Mouse (Mus musculus) heart, embryonic 12.5 days (tissue): ENCODE results near the gene Igfbp6. TPM values are rescaled to one million over a fixed set of nuclear protein-coding genes. Genes with fewer than 3 reads are reported as not detected.
"Not testable (repeated sequence)": the region's sequence is repeated elsewhere in the genome, so short reads cannot be mapped to it uniquely, and the experiment has no call there.

ENCODE experiments used
- ATAC-seq: fragments of 200-750 bp; cut with Nextera tagmentation; 2 replicates; pipeline ENCODE4 v1.8.0; 2017; ENCODE audit warnings: moderate TSS enrichment, moderate library complexity; ENCODE audit not compliant: insufficient number of reproducible peaks, low FRiP score
- H3K27ac ChIP-seq: fragments of 300-500 bp; sonication (generic); 2 replicates; pipeline ENCODE4 v1.5.1; 2016; ENCODE audit warnings: mild to moderate bottlenecking, moderate library complexity; ENCODE audit not compliant: poor library complexity, severe bottlenecking
- H3K27me3 ChIP-seq: fragments of 300-500 bp; sonication (generic); replicated peaks from 2 replicates; pipeline ENCODE4 v1.6.1; 2016; ENCODE audit warnings: mild to moderate bottlenecking, moderate library complexity
- H3K36me3 ChIP-seq: fragments of 300-500 bp; sonication (generic); 2 replicates; pipeline ENCODE4 v1.6.1; 2016; ENCODE audit warnings: mild to moderate bottlenecking, moderate library complexity
- H3K4me1 ChIP-seq: fragments of 300-500 bp; sonication (generic); replicated peaks from 2 replicates; pipeline ENCODE4 v1.6.1; 2016; ENCODE audit warnings: mild to moderate bottlenecking
- H3K4me2 ChIP-seq: fragments of 300-500 bp; sonication (generic); 2 replicates; pipeline ENCODE4 v1.6.1; 2016; ENCODE audit warnings: mild to moderate bottlenecking, moderate library complexity
- H3K4me3 ChIP-seq: fragments of 300-500 bp; sonication (generic); 2 replicates; pipeline ENCODE4 v1.5.1; 2016; ENCODE audit warnings: mild to moderate bottlenecking
- H3K9ac ChIP-seq: fragments of 300-500 bp; sonication (generic); 2 replicates; pipeline ENCODE4 v1.6.1; 2016; ENCODE audit warnings: mild to moderate bottlenecking, moderate library complexity
- H3K9me3 ChIP-seq: fragments of 300-500 bp; sonication (generic); replicated peaks from 2 replicates; pipeline ENCODE4 v1.6.1; 2016; ENCODE audit warnings: mild to moderate bottlenecking, moderate library complexity
- WGBS: fragments of 180-500 bp; shearing (Covaris S2); methylation state at CpG from one replicate; pipeline ENCODE4 v1.1.7; 2016; 5-methylcytosine and 5-hydroxymethylcytosine counted together
- polyA plus RNA-seq: library from polyadenylated mRNA; unstranded; fragments of >200 nt; fragmentation: Nextera tagmentation; extraction: Ambion mirVana; gene quantifications from 2 replicates; pipeline ENCODE4 v1.2.1, GENCODE M21; 2016

Igfbp6 gene
- polyA plus RNA-seq, 1 experiment from 2014 or later: 2.5 TPM

DNA sequence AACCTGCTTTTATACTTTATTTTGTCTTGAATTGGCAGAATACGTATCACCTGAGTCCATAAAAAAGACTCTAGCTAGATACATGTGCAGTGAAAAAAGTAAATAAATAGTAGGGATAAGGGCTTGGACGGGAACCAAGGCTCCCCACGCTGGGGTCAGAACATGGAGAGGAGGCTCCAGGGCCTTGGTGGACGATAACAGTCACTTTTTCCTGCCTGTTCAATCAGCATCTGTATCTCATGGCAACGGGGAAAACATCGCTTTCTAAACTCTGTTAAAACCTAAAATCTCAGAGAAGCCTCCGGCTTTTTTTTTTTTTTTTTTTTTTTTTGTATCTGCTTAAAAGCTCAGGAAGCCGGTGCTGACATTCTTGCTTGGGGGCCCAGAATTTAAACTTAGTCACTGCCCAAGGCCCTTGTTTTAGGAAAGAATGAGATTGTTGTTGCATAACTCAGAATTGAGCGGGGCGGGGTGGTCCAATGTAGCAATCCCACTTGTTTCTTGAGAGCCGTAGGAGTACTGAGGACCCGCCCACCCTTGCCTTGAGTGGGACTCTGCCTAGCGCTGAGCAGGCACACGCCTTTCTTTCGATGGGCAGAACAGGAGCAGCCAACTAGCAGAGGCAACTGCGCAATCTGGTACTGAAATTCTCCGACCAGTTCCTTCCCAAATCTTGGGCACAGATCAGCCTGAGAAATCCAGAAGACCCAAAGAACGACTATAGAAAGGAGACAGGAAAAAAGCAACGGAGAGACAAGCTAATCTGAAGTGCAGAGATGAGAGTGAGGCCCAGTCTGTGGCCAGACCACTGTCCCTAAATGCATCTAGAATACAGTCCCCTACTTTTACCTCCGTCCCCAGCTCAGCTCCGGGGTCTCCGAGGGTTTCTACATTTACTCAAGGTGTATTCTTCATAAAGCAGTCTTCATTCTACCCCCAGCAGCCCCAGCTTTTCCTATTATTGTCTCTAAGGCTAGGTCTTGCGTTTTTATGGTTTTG is 949 bp upstream of the Igfbp6 start:
- no peak overlapping the region for H3K4me2 ChIP-seq
- H3K9ac ChIP-seq: no peak overlapping the region
- H3K4me3 ChIP-seq: no peak overlapping the region
- ATAC-seq: no peak
- 46% methylated on average over 23 of the region's 23 CpGs for WGBS
- H3K9me3 ChIP-seq: no peaks in the 10 kb centered on the region
- H3K27ac ChIP-seq: no peak overlapping the region
- H3K36me3 ChIP-seq: no peaks in the 10 kb centered on the region
- peaks cover 23% of the 10 kb centered on the region for H3K4me1 ChIP-seq
- peaks cover 40% of the 10 kb centered on the region for H3K27me3 ChIP-seq

GRCm38 (mm10) chr15:102144726-102145125 is 564 bp downstream of the Igfbp6 start:
- peak overlapping the region; percentile 27 for H3K4me3 ChIP-seq
- H3K9me3 ChIP-seq: no peaks in the 10 kb centered on the region
- 9% methylated on average over 19 of the region's 19 CpGs for WGBS
- peaks cover 24% of the 10 kb centered on the region for H3K4me1 ChIP-seq
- no peak for ATAC-seq
- H3K27me3 ChIP-seq: peaks cover 40% of the 10 kb centered on the region
- peak overlapping the region; percentile 37; the same call in 1 of the 2 replicates for H3K9ac ChIP-seq
- H3K36me3 ChIP-seq: no peaks in the 10 kb centered on the region
- H3K4me2 ChIP-seq: peak overlapping the region; percentile 54
- no peak overlapping the region for H3K27ac ChIP-seq

DNA sequence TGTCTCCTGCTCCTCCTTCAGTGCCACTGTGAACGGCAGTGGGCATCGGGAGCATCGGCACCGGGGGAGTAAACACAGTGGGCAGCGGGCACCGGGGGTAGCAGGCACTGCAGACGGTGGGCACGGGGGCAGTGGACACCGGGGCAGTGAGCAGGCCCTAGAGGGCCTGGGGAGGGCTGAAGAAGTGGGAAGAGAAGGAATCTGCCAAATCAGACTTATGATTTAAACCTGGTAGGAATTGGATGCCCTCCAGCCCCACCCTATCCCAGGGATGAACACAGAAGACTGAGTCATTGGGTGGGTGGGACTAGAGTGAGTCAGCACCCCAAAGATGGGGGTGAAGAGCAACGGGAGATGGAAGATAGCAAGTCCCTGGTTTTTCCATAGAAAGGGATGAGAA is 1.2 kb downstream of the Igfbp6 start:
- ATAC-seq: no peak

DNA sequence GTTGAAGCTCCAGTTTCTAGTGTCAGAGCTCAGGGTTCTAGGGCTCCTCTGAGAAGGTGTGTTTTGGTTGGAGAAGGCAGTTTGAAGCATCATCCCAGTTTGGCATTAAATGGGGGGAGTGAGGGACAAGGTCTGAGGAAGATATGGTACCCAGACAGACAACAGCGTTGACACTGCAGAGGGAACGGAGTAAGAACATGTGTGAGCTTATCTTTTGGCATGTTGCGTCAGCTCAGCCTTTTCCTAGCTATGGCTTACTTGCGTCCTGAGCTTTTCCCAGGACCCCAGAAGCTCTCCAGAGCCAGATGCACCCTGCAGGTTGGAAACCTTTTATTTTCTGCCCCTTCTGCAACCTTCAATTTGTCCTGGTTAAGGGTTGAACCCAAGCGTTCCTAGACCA is 1.9 kb downstream of the Igfbp6 start:
- no peak overlapping the region for H3K4me3 ChIP-seq
- H3K36me3 ChIP-seq: no peaks in the 10 kb centered on the region
- no peak overlapping the region for H3K9ac ChIP-seq
- H3K27ac ChIP-seq: no peak overlapping the region
- peaks cover 37% of the 10 kb centered on the region for H3K27me3 ChIP-seq
- peaks cover 37% of the 10 kb centered on the region for H3K4me1 ChIP-seq
- WGBS: 49% methylated on average over 5 of the region's 5 CpGs
- ATAC-seq: no peak
- H3K9me3 ChIP-seq: no peaks in the 10 kb centered on the region
- H3K4me2 ChIP-seq: no peak overlapping the region

More for the DNA sequence above, 1.2 kb downstream of the Igfbp6 start:
- 83% methylated on average over 10 of the region's 10 CpGs for WGBS
- H3K4me1 ChIP-seq: peaks cover 30% of the 10 kb centered on the region
- peaks cover 37% of the 10 kb centered on the region for H3K27me3 ChIP-seq
- H3K4me2 ChIP-seq: 0 out of 2 replicates have a peak overlapping the region, but pooled peaks have one; percentile 0
- H3K9ac ChIP-seq: no peak overlapping the region
- no peak overlapping the region for H3K27ac ChIP-seq
- no peaks in the 10 kb centered on the region for H3K36me3 ChIP-seq
- no peak overlapping the region for H3K4me3 ChIP-seq
- no peaks in the 10 kb centered on the region for H3K9me3 ChIP-seq

DNA sequence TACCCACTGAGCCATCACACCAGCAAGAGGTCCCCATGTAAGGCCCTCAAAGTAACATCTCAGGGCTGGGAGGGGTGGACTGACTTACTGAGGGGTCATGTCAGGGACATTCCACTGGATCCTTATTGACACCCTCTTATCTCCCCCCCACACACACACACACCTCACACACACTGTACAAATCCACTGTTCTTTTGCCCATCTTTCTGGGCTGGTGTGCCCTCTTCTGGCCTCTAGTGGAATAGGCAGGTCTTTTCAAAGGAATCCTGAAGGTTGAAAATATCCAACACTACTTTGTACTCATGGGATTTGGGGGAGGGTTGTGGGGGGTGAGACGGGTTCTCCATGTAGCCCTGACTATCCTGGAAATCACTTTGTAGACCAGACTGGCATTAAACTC is 2.7 kb downstream of the Igfbp6 start:
- H3K36me3 ChIP-seq: no peaks in the 10 kb centered on the region
- H3K27ac ChIP-seq: no peak overlapping the region
- no peak overlapping the region for H3K4me3 ChIP-seq
- 5% methylated on average over 1 of the region's 1 CpGs for WGBS
- peaks cover 38% of the 10 kb centered on the region for H3K4me1 ChIP-seq
- no peak overlapping the region for H3K9ac ChIP-seq
- ATAC-seq: no peak
- H3K27me3 ChIP-seq: peaks cover 37% of the 10 kb centered on the region
- no peak overlapping the region for H3K4me2 ChIP-seq
- H3K9me3 ChIP-seq: no peaks in the 10 kb centered on the region

DNA sequence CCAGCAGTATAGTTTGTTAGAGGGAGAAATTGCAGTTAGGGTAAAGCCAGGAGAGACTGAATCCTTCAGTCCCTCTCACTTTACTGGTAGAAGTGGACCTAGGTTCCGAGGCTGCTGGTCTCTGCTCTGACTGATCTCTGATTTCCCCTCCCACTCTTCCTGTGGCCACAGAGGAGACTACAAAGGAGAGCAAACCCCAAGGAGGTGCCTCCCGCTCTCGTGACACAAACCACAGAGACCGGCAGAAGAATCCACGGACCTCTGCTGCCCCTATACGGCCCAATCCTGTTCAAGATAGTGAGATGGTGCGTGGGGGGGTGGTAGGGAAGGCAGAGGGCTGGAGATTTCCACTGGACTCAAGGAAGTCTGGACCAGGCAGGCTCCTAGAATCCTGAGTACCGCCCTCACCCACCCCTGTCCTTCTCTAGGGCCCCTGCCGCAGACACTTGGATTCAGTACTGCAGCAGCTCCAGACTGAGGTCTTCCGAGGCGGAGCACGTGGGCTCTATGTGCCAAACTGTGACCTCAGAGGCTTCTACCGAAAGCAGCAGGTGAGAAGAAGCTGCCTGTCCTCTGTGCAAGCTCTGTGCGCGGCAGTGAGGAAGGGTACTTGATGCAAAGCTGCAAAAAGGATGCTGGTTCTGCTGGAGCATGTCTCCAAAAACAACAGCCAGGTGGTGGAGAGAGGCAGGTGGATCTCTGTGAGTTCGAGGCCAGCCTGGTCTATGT is 3.7 kb downstream of the Igfbp6 start:
- WGBS: 55% methylated on average over 16 of the region's 16 CpGs
- H3K4me1 ChIP-seq: peaks cover 38% of the 10 kb centered on the region
- ATAC-seq: no peak
- H3K36me3 ChIP-seq: no peaks in the 10 kb centered on the region
- H3K27ac ChIP-seq: no peak overlapping the region
- no peak overlapping the region for H3K9ac ChIP-seq
- no peak overlapping the region for H3K4me3 ChIP-seq
- no peaks in the 10 kb centered on the region for H3K9me3 ChIP-seq
- no peak overlapping the region for H3K4me2 ChIP-seq
- H3K27me3 ChIP-seq: peaks cover 30% of the 10 kb centered on the region

GRCm38 (mm10) chr15:102149561-102149960 is 5.4 kb downstream of the Igfbp6 start:
- no peaks in the 10 kb centered on the region for H3K9me3 ChIP-seq
- no peak for ATAC-seq
- H3K4me1 ChIP-seq: peaks cover 34% of the 10 kb centered on the region
- H3K36me3 ChIP-seq: no peaks in the 10 kb centered on the region
- H3K9ac ChIP-seq: no peak overlapping the region
- H3K27me3 ChIP-seq: peaks cover 22% of the 10 kb centered on the region
- H3K4me3 ChIP-seq: no peak overlapping the region
- no peak overlapping the region for H3K4me2 ChIP-seq
- 71% methylated on average over 4 of the region's 4 CpGs for WGBS
- no peak overlapping the region for H3K27ac ChIP-seq

GRCm38 (mm10) chr15:102150301-102151135 is 6.4 kb downstream of the Igfbp6 start, which contains the start of gene Soat2:
Gene Soat2 (plus strand): TSS chr15:102150526.
- peaks cover 24% of the 10 kb centered on the region for H3K4me1 ChIP-seq
- H3K9me3 ChIP-seq: no peaks in the 10 kb centered on the region
- H3K36me3 ChIP-seq: no peaks in the 10 kb centered on the region
- peaks cover 13% of the 10 kb centered on the region for H3K27me3 ChIP-seq
- ATAC-seq: peak; percentile 61; the same call in 1 of the 2 replicates
- H3K27ac ChIP-seq: 0 out of 2 replicates have a peak within 1 kb of the TSS, but pooled peaks have one; percentile 8
- H3K4me3 ChIP-seq: peak within 1 kb of the TSS; percentile 17; the same call in 1 of the 2 replicates
- 20% methylated on average over 20 of the region's 20 CpGs for WGBS
- H3K4me2 ChIP-seq: peak within 1 kb of the TSS; percentile 58
- H3K9ac ChIP-seq: peak within 1 kb of the TSS; percentile 46; the same call in 1 of the 2 replicates

DNA sequence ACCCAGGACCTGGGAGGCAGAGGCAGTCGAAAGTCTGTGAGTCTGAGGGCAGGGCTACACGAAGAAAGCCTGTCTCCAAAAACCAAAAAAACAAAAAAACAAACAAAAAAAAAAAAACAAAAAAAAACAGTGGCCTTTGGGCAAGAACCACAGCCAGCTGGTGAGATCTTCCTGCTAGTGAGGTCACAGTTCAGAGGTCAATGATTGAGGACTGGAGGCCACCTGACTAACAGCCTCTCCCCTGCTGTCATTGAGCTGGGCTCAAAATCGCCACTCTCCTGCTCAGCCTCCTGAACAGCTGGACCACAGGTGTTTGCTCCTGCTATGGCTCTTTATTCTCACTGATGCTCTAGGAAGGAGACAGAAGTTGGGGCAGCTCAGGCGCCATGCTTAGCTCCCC is 8.5 kb downstream of the Igfbp6 start:
- no peak for ATAC-seq
- Histone ChIP-seq H3K27ac (no peak overlapping the region), H3K36me3 (no peaks in the 10 kb centered on the region), H3K4me2 (no peak overlapping the region), H3K27me3 (0 out of 2 replicates have a peak, but pooled peaks cover 6% of the 10 kb centered on the region), H3K4me3 (no peak overlapping the region), H3K9me3 (no peaks in the 10 kb centered on the region), H3K9ac (no peak overlapping the region), H3K4me1 (peaks cover 23% of the 10 kb centered on the region)
- 45% methylated on average over 4 of the region's 4 CpGs for WGBS

DNA sequence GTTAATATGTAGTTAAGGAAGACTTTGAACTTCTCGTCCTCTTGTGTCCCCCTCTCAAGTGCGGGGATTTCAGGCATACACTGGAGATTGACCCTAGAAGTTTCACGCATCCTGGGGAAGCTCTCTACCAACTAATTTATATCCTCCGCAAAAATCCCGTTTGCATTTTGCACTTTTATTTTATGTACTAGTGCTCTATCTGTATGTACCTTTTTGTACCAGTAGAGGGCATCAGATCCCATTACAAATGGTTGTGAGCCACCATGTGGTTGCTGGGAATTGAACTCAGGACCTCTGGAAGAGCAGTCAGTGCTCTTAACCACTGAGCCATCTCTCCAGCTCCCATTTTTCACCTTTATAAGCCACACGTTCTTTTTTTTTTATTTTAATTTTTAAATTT is 10.8 kb downstream of the Igfbp6 start:
- ATAC-seq, H3K4me2 ChIP-seq, H3K4me3 ChIP-seq, H3K9ac ChIP-seq, H3K36me3 ChIP-seq, H3K9me3 ChIP-seq, H3K27ac ChIP-seq, H3K27me3 ChIP-seq: not testable (repeated sequence)
- peaks cover 14% of the 10 kb centered on the region for H3K4me1 ChIP-seq
- WGBS: 92% methylated on average over 6 of the region's 6 CpGs
